Mouse (Mus musculus): ENCODE measurements at regions not wholly inside any gene's neighbourhood (a gene's known extent, or its start where the extent isn't known, plus 50 kb on each side); places are given as distances from the start of the nearest gene placed in this dataset.

GRCm38 (mm10) chr2:103893805-103894204, 64.0 kb upstream of the Lmo2 start:
- ATAC-seq = no peak

DNA sequence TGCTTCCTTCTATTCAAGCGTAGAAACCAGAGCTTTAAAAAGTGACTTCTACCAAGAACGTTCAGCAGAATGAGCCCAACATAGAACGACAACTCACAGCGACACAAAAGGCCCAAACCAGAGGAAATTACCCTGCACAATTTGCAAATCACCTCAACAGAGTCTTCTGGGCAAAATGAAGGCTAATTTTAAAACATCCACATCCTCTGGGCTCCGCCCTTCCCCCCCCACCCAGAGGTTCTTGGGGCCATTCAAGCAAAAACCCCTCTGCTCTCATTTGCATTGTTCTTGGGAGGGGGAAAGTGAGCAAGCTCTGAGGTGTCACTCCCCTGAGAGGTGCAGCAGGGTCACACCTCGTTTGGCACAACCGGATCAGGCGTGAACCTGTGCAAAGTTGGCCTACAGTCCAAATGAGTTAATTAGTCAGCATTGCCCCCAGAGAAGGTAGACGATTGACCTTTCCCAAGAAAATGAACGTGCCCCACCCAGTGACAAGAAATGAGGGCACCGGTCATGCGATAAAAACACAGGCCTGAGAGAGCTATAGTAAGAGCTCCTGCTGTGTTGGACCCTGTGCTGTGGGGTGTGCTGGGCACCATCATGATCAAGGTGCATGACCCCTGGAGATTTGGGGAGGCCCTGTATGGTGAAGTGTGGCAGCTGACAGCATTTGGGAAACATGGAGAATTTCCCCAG, 62.7 kb upstream of the Lmo2 start:
- no peak for ATAC-seq

DNA sequence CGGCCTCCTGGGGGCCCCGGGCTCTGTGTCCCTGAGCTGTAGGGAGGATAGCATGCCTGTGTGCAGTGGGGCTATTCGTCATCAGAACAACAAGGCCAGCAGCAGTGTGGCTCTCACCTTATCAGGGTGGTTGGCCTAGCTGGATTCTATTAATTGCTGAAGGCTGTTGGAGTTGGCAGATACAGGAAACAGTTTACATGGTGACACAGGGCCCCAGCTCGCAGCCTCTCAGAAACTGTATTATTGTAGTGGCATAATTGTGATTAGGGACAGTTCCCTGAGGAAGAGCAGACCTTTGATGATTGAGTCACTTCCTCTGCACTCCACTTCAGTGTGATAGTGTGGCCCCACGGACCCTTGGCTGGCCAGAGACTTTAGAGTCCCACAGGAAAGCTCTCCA, 61.6 kb upstream of the Lmo2 start:
- ATAC-seq = no peak

GRCm38 (mm10) chr2:103896814-103897213, 61.0 kb upstream of the Lmo2 start:
- ATAC-seq = no peak

DNA sequence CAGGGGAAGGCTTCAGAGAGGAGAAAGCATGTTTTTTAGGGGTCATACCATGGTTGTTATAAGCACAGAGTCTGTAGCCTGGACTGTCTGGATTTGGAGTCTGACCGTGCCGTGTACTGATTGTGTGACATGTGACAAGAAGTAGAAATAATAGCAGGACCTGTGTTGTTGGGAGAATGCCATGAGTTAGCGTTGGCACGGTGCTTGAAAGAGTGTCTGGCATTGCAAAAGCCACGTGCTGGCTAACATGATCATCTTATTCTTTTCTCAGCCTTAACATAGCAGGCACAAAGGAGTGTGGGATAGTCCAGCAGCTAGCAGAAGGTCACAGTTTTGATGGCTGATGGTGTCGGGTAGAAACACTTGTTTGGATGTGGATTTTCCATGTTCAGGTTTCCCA, 58.1 kb upstream of the Lmo2 start:
- no peak for ATAC-seq

DNA sequence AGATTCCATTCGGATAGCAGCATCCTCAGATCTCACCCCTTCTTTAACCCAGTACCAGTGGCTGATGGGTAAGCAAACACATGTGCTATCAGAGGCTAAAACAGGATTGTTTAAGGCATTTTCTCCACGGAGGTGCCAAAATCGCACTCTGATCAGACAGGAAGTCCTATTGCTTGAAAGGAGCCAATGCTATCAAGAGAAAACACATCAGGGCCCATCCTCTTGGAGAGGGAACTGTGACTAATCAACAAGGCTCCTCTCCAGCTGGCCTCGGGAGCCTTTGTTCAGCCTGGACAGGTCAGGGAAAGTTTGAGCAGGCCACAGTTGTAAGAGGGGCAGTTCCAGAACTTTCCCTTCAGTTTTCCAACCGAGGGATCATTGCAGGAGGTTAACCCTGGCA, 57.4 kb upstream of the Lmo2 start:
- ATAC-seq = no peak

GRCm38 (mm10) chr2:103901457-103901856, 56.3 kb upstream of the Lmo2 start:
- no peak for ATAC-seq

DNA sequence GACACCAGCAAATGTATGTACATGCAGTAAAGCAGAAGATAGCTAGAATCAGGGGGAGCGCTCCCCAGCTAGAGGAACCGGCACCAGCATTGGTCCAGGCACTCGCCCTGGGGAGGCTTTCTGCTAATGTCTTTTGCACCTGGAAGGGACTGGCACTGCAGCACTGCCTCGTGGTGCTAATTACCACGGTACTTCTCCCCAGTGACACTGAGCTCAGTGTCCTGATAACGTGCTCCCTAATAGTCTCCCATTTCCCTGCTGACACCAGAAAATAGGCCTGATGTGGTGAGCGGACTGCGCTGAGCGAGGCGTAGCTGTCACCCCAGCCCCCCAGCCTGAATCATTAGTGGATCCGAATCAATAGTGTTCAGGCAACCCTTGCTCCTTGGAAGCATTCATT, 55.0 kb upstream of the Lmo2 start:
- no peak for ATAC-seq

DNA sequence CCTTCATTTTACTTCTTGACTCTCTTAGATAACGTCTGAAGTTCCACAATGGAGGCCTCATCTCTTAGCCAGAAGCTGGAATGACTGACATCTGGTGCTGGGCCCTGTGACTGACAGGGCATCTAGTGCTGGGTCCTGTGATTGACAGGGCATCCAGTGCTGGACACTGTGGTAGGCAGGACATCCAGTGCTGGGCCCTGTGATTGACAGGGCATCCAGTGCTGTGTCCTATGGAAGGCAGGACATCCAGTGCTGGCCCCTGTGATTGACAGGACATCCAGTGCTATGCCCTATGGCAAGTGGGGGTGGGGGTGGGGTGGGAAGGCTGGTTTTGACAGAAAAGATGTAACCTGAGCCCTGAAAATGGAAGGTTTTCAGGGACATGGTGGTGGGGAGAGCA, 52.1 kb upstream of the Lmo2 start:
- no peak for ATAC-seq

- ATAC-seq = no peak
Observed at GRCm38 (mm10) chr2:103906581-103907184, 51.1 kb upstream of the Lmo2 start.

Data from CD4-positive, CD25-positive, alpha-beta regulatory T cell, adult 4 months (primary cell).